Mouse (Mus musculus) limb, embryonic 12.5 days (tissue): ENCODE data around the gene Mmel1. TPM values are rescaled to one million over a fixed set of nuclear protein-coding genes. Genes with fewer than 3 reads are reported as not detected.

Experiments
- ATAC-seq: fragments of 200-750 bp; cut with Nextera tagmentation; 2 replicates; pipeline ENCODE4 v1.8.0; 2017; ENCODE audit warnings: low read depth, moderate TSS enrichment; ENCODE audit not compliant: insufficient number of reproducible peaks, insufficient read depth, low FRiP score, low TSS enrichment
- H3K27ac ChIP-seq: fragments of 300-500 bp; sonication (generic); 2 replicates; pipeline ENCODE4 v1.5.1; 2016; ENCODE audit warnings: mild to moderate bottlenecking, moderate library complexity
- H3K27me3 ChIP-seq: fragments of 300-500 bp; sonication (generic); 2 replicates; pipeline ENCODE4 v1.6.1; 2016; ENCODE audit warnings: mild to moderate bottlenecking, moderate library complexity
- H3K36me3 ChIP-seq: fragments of 300-500 bp; sonication (generic); 2 replicates; pipeline ENCODE4 v1.6.1; 2016; ENCODE audit warnings: mild to moderate bottlenecking, moderate library complexity
- H3K4me1 ChIP-seq: fragments of 300-500 bp; sonication (generic); replicated peaks from 2 replicates; pipeline ENCODE4 v1.6.1; 2016
- H3K4me2 ChIP-seq: fragments of 300-500 bp; sonication (generic); 2 replicates; pipeline ENCODE4 v1.6.1; 2016; ENCODE audit warnings: mild to moderate bottlenecking, moderate library complexity
- H3K4me3 ChIP-seq: fragments of 300-500 bp; sonication (generic); replicated peaks from 2 replicates; pipeline ENCODE4 v1.5.1; 2016; ENCODE audit warnings: mild to moderate bottlenecking
- H3K9ac ChIP-seq: fragments of 300-500 bp; sonication (generic); replicated peaks from 2 replicates; pipeline ENCODE4 v1.6.1; 2016; ENCODE audit warnings: mild to moderate bottlenecking, moderate library complexity
- H3K9me3 ChIP-seq: fragments of 300-500 bp; sonication (generic); 2 replicates; pipeline ENCODE4 v1.6.1; 2016; ENCODE audit warnings: mild to moderate bottlenecking, moderate library complexity
- WGBS: fragments of 180-500 bp; shearing (Covaris S2); methylation state at CpG from one replicate; pipeline ENCODE4 v1.1.7; 2016; 5-methylcytosine and 5-hydroxymethylcytosine counted together
- polyA plus RNA-seq: library from polyadenylated mRNA; unstranded; fragments of >200 nt; fragmentation: Nextera tagmentation; extraction: Ambion mirVana; gene quantifications from 2 replicates; pipeline ENCODE4 v1.2.1, GENCODE M21; 2016

Gene Mmel1
- polyA plus RNA-seq, 1 experiment from 2014 or later = 0.11 TPM

DNA sequence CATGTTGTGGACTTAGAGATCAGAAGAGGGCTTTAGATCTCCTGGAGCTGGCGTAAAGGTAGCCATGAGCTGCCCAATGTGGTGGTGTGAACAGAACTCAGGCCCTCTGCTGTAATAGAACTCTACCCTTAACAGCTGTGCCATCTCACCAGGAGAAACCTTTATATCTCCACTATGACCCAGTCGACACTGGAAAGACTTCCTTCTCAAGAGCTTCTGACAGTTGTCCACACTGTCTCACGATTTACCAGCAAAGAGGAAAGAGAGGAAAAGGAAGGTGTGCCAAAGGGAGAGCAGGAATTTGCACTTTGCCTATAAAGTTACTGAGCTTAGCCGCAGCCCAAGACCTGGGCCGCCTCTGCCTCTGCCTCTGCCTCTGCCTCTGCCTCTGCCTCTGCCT is 72.4 kb downstream of the Mmel1 start:
- Histone ChIP-seq H3K4me3 (no peak overlapping the region), H3K27me3 (no peaks in the 10 kb centered on the region), H3K27ac (no peak overlapping the region), H3K4me1 (peaks cover 10% of the 10 kb centered on the region), H3K9me3 (no peaks in the 10 kb centered on the region), H3K4me2 (no peak overlapping the region), H3K9ac (no peak overlapping the region), H3K36me3 (no peaks in the 10 kb centered on the region)
- ATAC-seq = no peak
- 92% methylated on average over 5 of the region's 5 CpGs for WGBS

DNA sequence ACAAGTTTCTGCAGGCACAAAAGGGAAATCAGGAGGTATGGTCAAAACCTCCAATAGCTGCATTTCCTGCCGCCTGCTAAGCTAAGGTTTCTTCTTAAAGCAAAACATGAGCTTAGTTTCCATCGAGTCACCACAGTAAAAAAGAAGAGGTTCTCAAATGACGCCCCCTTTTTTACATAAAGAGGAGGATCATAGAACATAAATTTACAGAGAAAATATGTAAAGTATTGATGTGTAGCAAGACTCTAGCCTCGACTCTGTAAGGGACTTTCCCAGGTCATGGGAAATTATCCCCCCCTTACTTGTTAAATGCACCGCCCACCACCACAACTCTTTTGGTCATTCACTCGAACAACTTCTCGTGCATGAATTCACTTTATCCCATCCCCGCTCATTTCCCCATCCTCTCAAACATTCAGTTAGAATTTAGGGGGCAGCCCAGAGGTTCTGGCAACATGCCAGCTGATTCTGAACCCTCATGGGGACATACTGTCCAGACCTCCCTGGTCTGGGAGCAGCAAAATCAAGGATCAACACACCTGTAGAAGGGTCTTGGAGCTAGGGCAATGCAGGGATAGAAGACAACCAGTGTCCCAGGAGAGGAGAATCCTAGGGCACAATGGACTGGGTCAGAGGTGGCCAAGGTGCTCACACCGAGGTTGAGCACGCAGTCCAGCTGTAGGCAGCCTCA is 73.4 kb downstream of the Mmel1 start:
- Histone ChIP-seq H3K27ac (no peak overlapping the region), H3K4me3 (no peak overlapping the region), H3K4me1 (peaks cover 10% of the 10 kb centered on the region), H3K4me2 (no peak overlapping the region), H3K36me3 (no peaks in the 10 kb centered on the region), H3K9me3 (no peaks in the 10 kb centered on the region), H3K27me3 (peaks cover 3% of the 10 kb centered on the region; the same call in 1 of the 2 replicates), H3K9ac (no peak overlapping the region)
- WGBS = 84% methylated on average over 10 of the region's 10 CpGs
- no peak for ATAC-seq

DNA sequence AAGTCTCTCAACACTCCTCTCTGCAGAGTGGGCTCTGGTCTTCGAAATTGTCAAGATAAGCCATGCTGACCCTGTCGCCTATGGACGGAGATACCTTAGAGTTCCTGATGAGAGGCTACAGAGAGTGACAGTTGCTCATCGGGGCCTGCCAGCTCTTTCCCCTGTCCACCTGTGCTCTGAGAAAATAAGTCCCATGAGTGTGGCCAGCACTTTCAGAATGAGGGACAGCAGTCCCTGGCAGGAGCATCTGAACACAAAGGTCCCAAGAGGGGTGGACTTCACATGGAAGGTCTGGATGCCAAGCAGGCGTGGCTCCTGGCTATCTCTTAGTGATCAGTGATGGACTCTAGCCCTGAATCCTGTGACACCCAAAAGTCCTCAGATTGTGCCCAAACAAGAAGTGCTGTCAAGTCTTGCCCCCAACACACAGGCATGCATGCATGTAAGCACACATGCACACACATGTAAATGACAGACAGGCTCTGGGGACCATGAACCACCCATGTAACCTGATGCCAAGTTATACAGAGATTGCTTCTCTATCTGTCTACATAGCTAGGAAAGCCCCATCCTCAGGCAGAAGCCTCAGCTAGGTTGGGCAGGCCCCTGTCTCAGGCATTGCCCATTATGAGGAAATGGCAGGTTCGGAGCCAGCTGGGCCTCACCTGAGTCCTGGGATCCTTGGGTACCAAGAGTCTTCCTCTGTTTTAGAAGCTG is 74.1 kb downstream of the Mmel1 start:
- H3K36me3 ChIP-seq = no peaks in the 10 kb centered on the region
- no peaks in the 10 kb centered on the region for H3K9me3 ChIP-seq
- no peak overlapping the region for H3K9ac ChIP-seq
- no peak for ATAC-seq
- peaks cover 12% of the 10 kb centered on the region for H3K4me1 ChIP-seq
- H3K27ac ChIP-seq = no peak overlapping the region
- 86% methylated on average over 6 of the region's 6 CpGs for WGBS
- no peak overlapping the region for H3K4me2 ChIP-seq
- peaks cover 8% of the 10 kb centered on the region for H3K27me3 ChIP-seq
- no peak overlapping the region for H3K4me3 ChIP-seq

DNA sequence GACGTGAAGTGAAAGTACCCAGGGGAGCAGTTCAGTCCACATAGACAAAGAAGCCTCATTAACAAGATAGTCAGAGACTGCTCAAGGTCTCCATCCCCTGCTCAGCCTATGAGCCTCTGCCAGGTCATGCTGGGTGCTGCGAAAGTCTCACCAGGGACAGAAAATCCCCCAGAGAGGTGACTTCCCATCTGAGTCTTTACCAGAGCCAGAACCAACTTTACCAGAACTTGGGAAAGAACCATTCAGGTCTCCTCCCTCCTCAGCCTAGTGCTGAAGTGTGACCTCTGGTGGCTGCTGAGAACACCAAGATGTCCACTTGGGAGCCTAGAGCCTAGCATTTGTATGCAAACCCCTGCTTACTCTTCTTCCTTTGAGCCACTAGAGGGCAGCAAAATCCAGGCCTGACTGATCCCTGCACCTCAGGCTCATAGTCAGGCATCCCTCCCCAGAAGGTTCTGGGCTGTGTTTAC is 74.8 kb downstream of the Mmel1 start:
- no peaks in the 10 kb centered on the region for H3K36me3 ChIP-seq
- H3K9ac ChIP-seq = no peak overlapping the region
- H3K9me3 ChIP-seq = no peaks in the 10 kb centered on the region
- no peak overlapping the region for H3K4me2 ChIP-seq
- H3K27me3 ChIP-seq = peaks cover 15% of the 10 kb centered on the region
- H3K4me1 ChIP-seq = peaks cover 19% of the 10 kb centered on the region
- ATAC-seq = peak; percentile 40; the same call in 1 of the 2 replicates
- no peak overlapping the region for H3K4me3 ChIP-seq
- 23% methylated on average over 2 of the region's 2 CpGs for WGBS
- H3K27ac ChIP-seq = no peak overlapping the region

Other genes starting within 250 kb of the Mmel1 start
- 97.9 and 115 TPM in 2 replicates for gene Prdm16, start 232.7 kb upstream of the Mmel1 start, polyA plus RNA-seq
- gene Actrt2, start 201.7 kb upstream of the Mmel1 start, polyA plus RNA-seq = not detected in 2 replicates
- gene Ttc34, start 32.1 kb upstream of the Mmel1 start, polyA plus RNA-seq = 0.23 and 0.54 TPM in 2 replicates
- 42.8 and 43.2 TPM in 2 replicates for gene Fam213b, start 29.6 kb downstream of the Mmel1 start, polyA plus RNA-seq
- gene Tnfrsf14, start 59.0 kb downstream of the Mmel1 start, polyA plus RNA-seq = 1.0 and 1.4 TPM in 2 replicates
- gene Hes5, start 91.3 kb downstream of the Mmel1 start, polyA plus RNA-seq = 0.54 and 1.1 TPM in 2 replicates
- 56.3 and 60.5 TPM in 2 replicates for gene Pank4, start 94.5 kb downstream of the Mmel1 start, polyA plus RNA-seq
- 2.3 and 3.4 TPM in 2 replicates for gene Plch2, start 187.2 kb downstream of the Mmel1 start, polyA plus RNA-seq
- 20.8 and 21.9 TPM in 2 replicates for gene Pex10, start 197.4 kb downstream of the Mmel1 start, polyA plus RNA-seq
- gene Rer1, start 216.8 kb downstream of the Mmel1 start, polyA plus RNA-seq = 136 and 141 TPM in 2 replicates
- gene Morn1, start 217.0 kb downstream of the Mmel1 start, polyA plus RNA-seq = 5.2 and 6.9 TPM in 2 replicates